Mouse (Mus musculus): ENCODE measurements at regions not wholly inside any gene's neighbourhood (a gene's known extent, or its start where the extent isn't known, plus 50 kb on each side); places are given as distances from the start of the nearest gene placed in this dataset.

DNA sequence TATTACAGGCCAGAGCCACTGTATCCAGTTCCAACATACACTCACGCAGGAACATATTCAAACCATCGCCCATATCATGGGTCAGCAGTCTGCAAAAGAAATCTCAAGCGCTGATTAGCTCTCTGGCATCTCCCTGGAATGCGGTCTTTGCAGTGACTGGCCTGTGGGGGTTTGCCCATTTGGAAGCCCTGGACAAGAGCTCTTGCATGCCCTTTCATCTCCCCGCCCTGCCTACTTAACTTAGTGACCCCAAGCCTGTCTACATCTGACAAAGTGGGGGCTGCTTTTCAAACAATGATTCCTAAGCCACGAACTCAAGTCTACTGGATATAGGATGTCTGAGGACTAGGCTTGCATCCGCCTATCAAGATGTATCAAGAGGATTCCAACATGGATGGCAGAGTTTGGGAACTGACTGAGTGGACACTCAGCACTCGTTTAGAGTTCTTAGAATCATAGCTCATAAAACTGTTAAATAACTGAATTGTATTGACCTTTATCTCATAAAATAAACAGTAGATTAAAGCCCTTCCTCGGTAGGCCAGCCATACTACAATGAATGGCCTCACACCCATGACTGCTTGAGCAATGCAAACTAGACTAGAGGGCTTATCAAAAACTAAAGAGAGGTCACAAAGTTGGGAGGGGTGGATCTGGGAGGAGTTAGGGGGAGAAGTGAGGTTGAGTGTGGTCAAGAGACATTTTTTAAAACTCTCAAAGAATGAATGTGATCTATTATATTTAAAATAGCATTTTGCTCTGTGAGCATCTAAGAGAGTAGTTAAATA, 97.4 kb upstream of the Zfp827 start:
- no peak for ATAC-seq
- no peak overlapping the region for H3K4me3 ChIP-seq (ENCODE audit: low read length)
- WGBS = 77% methylated on average over 9 of the region's 9 CpGs

DNA sequence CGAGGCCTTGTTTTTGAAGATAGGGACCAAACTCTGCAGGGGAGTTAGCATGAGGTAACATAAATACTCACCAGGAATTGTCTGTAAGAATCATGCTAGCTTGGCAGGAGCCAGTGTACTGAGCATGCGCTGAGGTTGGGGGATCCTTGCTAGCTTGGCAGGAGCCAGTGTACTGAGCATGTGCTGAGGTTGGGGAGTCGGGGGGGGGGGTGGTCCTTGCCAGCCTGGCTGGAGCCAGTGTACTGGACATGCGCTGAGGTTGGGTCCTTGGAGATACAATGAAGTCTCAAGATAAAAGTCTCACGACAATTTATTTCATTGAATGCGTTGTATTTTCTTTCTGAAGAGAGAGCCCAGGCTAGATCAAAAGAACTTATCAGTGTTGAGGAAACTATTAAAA, 96.2 kb upstream of the Zfp827 start:
- Histone ChIP-seq H3K9ac (ENCODE audit: low read depth, low read length) (no peak overlapping the region), H3K4me3 (ENCODE audit: low read length) (no peak overlapping the region), H3K27ac (ENCODE audit: low read depth, low read length) (no peak overlapping the region), H3K4me2 (ENCODE audit: low read length) (no peak overlapping the region), H3K36me3 (ENCODE audit: control insufficient read depth, insufficient read depth, low read length) (no peaks in the 10 kb centered on the region), H3K27me3 (replicated peaks; ENCODE audit: control insufficient read depth, insufficient read depth, low read length) (no peaks in the 10 kb centered on the region), H3K9me3 (ENCODE audit: control insufficient read depth, low read length) (no peaks in the 10 kb centered on the region), H3K4me1 (ENCODE audit: control insufficient read depth, insufficient read depth, low read depth, low read length) (no peaks in the 10 kb centered on the region)
- WGBS = 90% methylated on average over 6 of the region's 6 CpGs
- ATAC-seq = no peak

More for the DNA sequence above, 97.4 kb upstream of the Zfp827 start:
- H3K4me1 ChIP-seq (ENCODE audit: control insufficient read depth, insufficient read depth, low read depth, low read length) = no peaks in the 10 kb centered on the region
- H3K27me3 ChIP-seq (replicated peaks; ENCODE audit: control insufficient read depth, insufficient read depth, low read length) = no peaks in the 10 kb centered on the region
- H3K36me3 ChIP-seq (ENCODE audit: control insufficient read depth, insufficient read depth, low read length) = no peaks in the 10 kb centered on the region
- H3K9ac ChIP-seq (ENCODE audit: low read depth, low read length) = no peak overlapping the region
- H3K9me3 ChIP-seq (ENCODE audit: control insufficient read depth, low read length) = no peaks in the 10 kb centered on the region
- no peak overlapping the region for H3K27ac ChIP-seq (ENCODE audit: low read depth, low read length)
- no peak overlapping the region for H3K4me2 ChIP-seq (ENCODE audit: low read length)

- no peaks in the 10 kb centered on the region for H3K36me3 ChIP-seq (ENCODE audit: control insufficient read depth, insufficient read depth, low read length)
- H3K27me3 ChIP-seq (replicated peaks; ENCODE audit: control insufficient read depth, insufficient read depth, low read length) = no peaks in the 10 kb centered on the region
- H3K4me1 ChIP-seq (ENCODE audit: control insufficient read depth, insufficient read depth, low read depth, low read length) = no peaks in the 10 kb centered on the region
- H3K9me3 ChIP-seq (ENCODE audit: control insufficient read depth, low read length) = no peaks in the 10 kb centered on the region
- H3K4me2 ChIP-seq (ENCODE audit: low read length) = no peak overlapping the region
- no peak for ATAC-seq
- H3K9ac ChIP-seq (ENCODE audit: low read depth, low read length) = no peak overlapping the region
- 84% methylated on average over 2 of the region's 2 CpGs for WGBS
- no peak overlapping the region for H3K4me3 ChIP-seq (ENCODE audit: low read length)
- no peak overlapping the region for H3K27ac ChIP-seq (ENCODE audit: low read depth, low read length)
Measured at GRCm38 (mm10) chr8:78940049-78940448, 88.2 kb upstream of the Zfp827 start.

- no peaks in the 10 kb centered on the region for H3K36me3 ChIP-seq (ENCODE audit: control insufficient read depth, insufficient read depth, low read length)
- no peak overlapping the region for H3K4me2 ChIP-seq (ENCODE audit: low read length)
- no peaks in the 10 kb centered on the region for H3K9me3 ChIP-seq (ENCODE audit: control insufficient read depth, low read length)
- no peak overlapping the region for H3K9ac ChIP-seq (ENCODE audit: low read depth, low read length)
- 93% methylated on average over 4 of the region's 4 CpGs for WGBS
- no peaks in the 10 kb centered on the region for H3K4me1 ChIP-seq (ENCODE audit: control insufficient read depth, insufficient read depth, low read depth, low read length)
- ATAC-seq = no peak
- no peak overlapping the region for H3K4me3 ChIP-seq (ENCODE audit: low read length)
- no peak overlapping the region for H3K27ac ChIP-seq (ENCODE audit: low read depth, low read length)
- H3K27me3 ChIP-seq (replicated peaks; ENCODE audit: control insufficient read depth, insufficient read depth, low read length) = no peaks in the 10 kb centered on the region
Measured at GRCm38 (mm10) chr8:78941558-78941957, 86.7 kb upstream of the Zfp827 start.

- 100% methylated on average over 1 of the region's 1 CpGs for WGBS
- no peaks in the 10 kb centered on the region for H3K27me3 ChIP-seq (replicated peaks; ENCODE audit: control insufficient read depth, insufficient read depth, low read length)
- H3K4me2 ChIP-seq (ENCODE audit: low read length) = no peak overlapping the region
- no peak overlapping the region for H3K27ac ChIP-seq (ENCODE audit: low read depth, low read length)
- H3K4me1 ChIP-seq (ENCODE audit: control insufficient read depth, insufficient read depth, low read depth, low read length) = no peaks in the 10 kb centered on the region
- H3K36me3 ChIP-seq (ENCODE audit: control insufficient read depth, insufficient read depth, low read length) = no peaks in the 10 kb centered on the region
- H3K9ac ChIP-seq (ENCODE audit: low read depth, low read length) = no peak overlapping the region
- no peak for ATAC-seq
- H3K9me3 ChIP-seq (ENCODE audit: control insufficient read depth, low read length) = no peaks in the 10 kb centered on the region
- H3K4me3 ChIP-seq (ENCODE audit: low read length) = no peak overlapping the region
Measured at GRCm38 (mm10) chr8:78944367-78944766, 83.9 kb upstream of the Zfp827 start.

- no peak for ATAC-seq
- H3K4me3 ChIP-seq (ENCODE audit: low read length) = no peak overlapping the region
- H3K9me3 ChIP-seq (ENCODE audit: control insufficient read depth, low read length) = no peaks in the 10 kb centered on the region
- H3K27me3 ChIP-seq (replicated peaks; ENCODE audit: control insufficient read depth, insufficient read depth, low read length) = no peaks in the 10 kb centered on the region
- no peak overlapping the region for H3K9ac ChIP-seq (ENCODE audit: low read depth, low read length)
- H3K27ac ChIP-seq (ENCODE audit: low read depth, low read length) = no peak overlapping the region
- no peaks in the 10 kb centered on the region for H3K4me1 ChIP-seq (ENCODE audit: control insufficient read depth, insufficient read depth, low read depth, low read length)
- no peak overlapping the region for H3K4me2 ChIP-seq (ENCODE audit: low read length)
- WGBS = 52% methylated on average over 1 of the region's 1 CpGs
- H3K36me3 ChIP-seq (ENCODE audit: control insufficient read depth, insufficient read depth, low read length) = no peaks in the 10 kb centered on the region
Measured at GRCm38 (mm10) chr8:78945607-78946006, 82.6 kb upstream of the Zfp827 start.

- no peak for ATAC-seq
- Histone ChIP-seq H3K27me3 (replicated peaks; ENCODE audit: control insufficient read depth, insufficient read depth, low read length) (no peaks in the 10 kb centered on the region), H3K9me3 (ENCODE audit: control insufficient read depth, low read length) (no peaks in the 10 kb centered on the region), H3K36me3 (ENCODE audit: control insufficient read depth, insufficient read depth, low read length) (no peaks in the 10 kb centered on the region), H3K9ac (ENCODE audit: low read depth, low read length) (no peak overlapping the region), H3K27ac (ENCODE audit: low read depth, low read length) (no peak overlapping the region), H3K4me2 (ENCODE audit: low read length) (no peak overlapping the region), H3K4me3 (ENCODE audit: low read length) (no peak overlapping the region), H3K4me1 (ENCODE audit: control insufficient read depth, insufficient read depth, low read depth, low read length) (no peaks in the 10 kb centered on the region)
- WGBS = 92% methylated on average over 2 of the region's 2 CpGs
Measured at GRCm38 (mm10) chr8:78946085-78946484, 82.2 kb upstream of the Zfp827 start.

DNA sequence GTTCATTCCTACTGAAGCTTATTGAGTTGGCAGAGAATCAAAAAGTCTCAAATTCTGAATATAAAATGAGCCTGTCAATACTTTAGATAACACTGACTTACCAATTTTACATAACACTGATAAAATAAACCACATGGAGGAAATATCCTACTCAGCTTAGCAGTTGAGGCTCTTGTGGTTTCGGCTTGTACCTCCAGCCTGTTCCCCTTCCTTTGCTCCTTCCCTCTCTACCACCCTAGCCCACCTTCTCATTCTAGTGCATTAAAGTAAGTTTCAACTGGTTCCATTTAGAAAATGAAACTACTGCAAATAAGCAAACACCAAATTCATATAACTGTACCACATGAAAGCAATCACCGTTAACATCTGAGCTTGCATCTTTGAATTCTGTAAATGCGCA, 53.2 kb upstream of the Zfp827 start:
- Histone ChIP-seq H3K9ac (ENCODE audit: low read depth, low read length) (no peak overlapping the region), H3K4me1 (ENCODE audit: control insufficient read depth, insufficient read depth, low read depth, low read length) (no peaks in the 10 kb centered on the region), H3K27me3 (replicated peaks; ENCODE audit: control insufficient read depth, insufficient read depth, low read length) (no peaks in the 10 kb centered on the region), H3K4me2 (ENCODE audit: low read length) (no peak overlapping the region), H3K27ac (ENCODE audit: low read depth, low read length) (no peak overlapping the region), H3K4me3 (ENCODE audit: low read length) (no peak overlapping the region), H3K9me3 (ENCODE audit: control insufficient read depth, low read length) (no peaks in the 10 kb centered on the region), H3K36me3 (ENCODE audit: control insufficient read depth, insufficient read depth, low read length) (no peaks in the 10 kb centered on the region)
- 96% methylated on average over 3 of the region's 3 CpGs for WGBS
- ATAC-seq = no peak
